Mouse (Mus musculus): ENCODE data around the gene Wdr62.

DNA sequence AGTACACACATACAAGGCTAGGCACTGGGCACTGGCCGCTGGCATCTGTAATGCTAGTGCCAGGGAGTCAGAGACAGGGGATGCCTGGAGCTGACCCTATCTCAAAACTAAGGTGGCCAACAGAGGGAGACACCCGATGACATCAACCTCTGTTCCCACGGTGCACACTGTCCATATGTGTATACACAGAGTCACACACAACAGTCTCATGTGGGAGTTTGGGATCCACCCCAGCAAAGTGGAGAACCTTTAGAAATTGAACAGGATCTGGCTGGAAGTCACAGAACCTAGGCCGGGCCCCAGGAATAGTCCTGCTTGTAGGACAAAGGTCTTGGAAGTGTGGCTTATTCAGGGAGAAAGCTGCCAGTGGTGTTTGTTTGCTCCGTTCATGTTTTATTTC is 14.1 kb upstream of the Wdr62 start:
- no peak for TF ChIP-seq CTCF (IDR thresholded peaks at IDR 0.05; ENCODE audit: low read depth, low read length)
- TF ChIP-seq POLR2A (IDR thresholded peaks at IDR 0.05; ENCODE audit: insufficient read depth, low read length): no peak

Measured in ES-Bruce4 (cell line).